Comparison of ENCODE assay signal across 12 mouse cellular contexts in genomic region chr10:81595599-81595998, GRCm38 (mm10). TPM values are rescaled to one million over a fixed set of nuclear protein-coding genes. Genes with fewer than 3 reads are reported as not detected.
DNase-seq lines count a peak whose midpoint lies in the region; ATAC-seq and TF ChIP-seq lines count a peak whose summit lies in the region.
"Had no signal": no experiment of that assay in that cellular context is flagged by ENCODE, and none has a peak within 500 bp of the region (broad histone marks: within the 10 kb centered on the region; RNA-seq: fewer than 3 reads in every experiment).

No protein-coding gene starts in this region.

- no peak for DNase-seq in heart, embryonic 10.5 days (ENCODE audit: low spot score)
- DNase-seq in heart, adult 2 months, result no peak
- DNase-seq in lung, postnatal 25 days (ENCODE audit: low spot score), result no peak
- DNase-seq in embryo, embryonic 11 days, result no peak
- DNase-seq: forebrain, postnatal 0 days; liver, embryonic 13.5 days; thymus, postnatal 25 days had no signal

- no peaks in the 10 kb centered on the region for H3K79me2 ChIP-seq in heart, adult 2 months (replicated peaks; ENCODE audit: control insufficient read depth, insufficient read depth, low read length)
- no peaks in the 10 kb centered on the region for H3K79me2 ChIP-seq in myocyte (ENCODE audit: control insufficient read depth, insufficient read depth)

- H3K4me3 ChIP-seq in heart, embryonic 10.5 days, result no peak overlapping the region
- no peak overlapping the region for H3K4me3 ChIP-seq in heart, adult 2 months
- no peak overlapping the region for H3K4me3 ChIP-seq in lung, embryonic 16.5 days (ENCODE audit: low read length)
- H3K4me3 ChIP-seq in embryonic facial prominence, embryonic 12.5 days, result no peak overlapping the region
- H3K4me3 ChIP-seq in myocyte, result no peak overlapping the region
- H3K4me3 ChIP-seq: left cerebral cortex, adult 2 months; liver, embryonic 13.5 days had no signal

- 40% methylated on average over 5 of the region's 5 CpGs for WGBS in heart, embryonic 10.5 days
- 33% methylated on average over 5 of the region's 5 CpGs for WGBS in heart, adult 2 months
- WGBS in lung, embryonic 16.5 days, result 39% methylated on average over 5 of the region's 5 CpGs
- 36% methylated on average over 5 of the region's 5 CpGs for WGBS in embryonic facial prominence, embryonic 12.5 days

- H3K4me2 ChIP-seq in lung, embryonic 16.5 days (ENCODE audit: low read depth, low read length), result no peak overlapping the region
- H3K4me2 ChIP-seq in embryonic facial prominence, embryonic 12.5 days (replicated peaks), result peak overlapping the region; percentile 6; the same call in 1 of the 2 replicates
- peak overlapping the region; percentile 80 for H3K4me2 ChIP-seq in myocyte (ENCODE audit: low read depth)

- TF ChIP-seq CTCF in heart, adult 2 months (IDR thresholded peaks at IDR 0.05), result no peak

- H3K27me3 ChIP-seq in heart, embryonic 10.5 days (ENCODE audit: insufficient read depth, poor library complexity, severe bottlenecking), result peaks cover 65% of the 10 kb centered on the region
- H3K27me3 ChIP-seq in heart, adult 2 months (ENCODE audit: control insufficient read depth, insufficient read depth, low read length), result no peaks in the 10 kb centered on the region
- H3K27me3 ChIP-seq in lung, embryonic 16.5 days (ENCODE audit: control insufficient read depth, insufficient read depth, low read depth, low read length), result peaks cover 3% of the 10 kb centered on the region; the same call in 1 of the 2 replicates
- peaks cover 17% of the 10 kb centered on the region for H3K27me3 ChIP-seq in embryonic facial prominence, embryonic 12.5 days
- H3K27me3 ChIP-seq in myocyte (ENCODE audit: control insufficient read depth, insufficient read depth, insufficient read length), result no peaks in the 10 kb centered on the region

- no peak overlapping the region for H3ac ChIP-seq in myocyte (ENCODE audit: control insufficient read depth, insufficient read length)

- ATAC-seq in lung, embryonic 16.5 days (ENCODE audit: low read depth), result no peak
- ATAC-seq in embryonic facial prominence, embryonic 12.5 days (ENCODE audit: insufficient number of reproducible peaks, insufficient read depth, low FRiP score, low TSS enrichment), result no peak
- ATAC-seq: forebrain, postnatal 0 days; inflammation-experienced regulatory T-cells, adult 6 months had no signal

- H3K4me1 ChIP-seq in heart, embryonic 10.5 days, result peaks cover 49% of the 10 kb centered on the region
- peaks cover 2% of the 10 kb centered on the region for H3K4me1 ChIP-seq in heart, adult 2 months (ENCODE audit: control insufficient read depth, insufficient read depth, low read length)
- H3K4me1 ChIP-seq in lung, embryonic 16.5 days (replicated peaks; ENCODE audit: control insufficient read depth, insufficient read depth, low read length), result peaks cover 39% of the 10 kb centered on the region
- H3K4me1 ChIP-seq in embryonic facial prominence, embryonic 12.5 days, result peaks cover 43% of the 10 kb centered on the region

- intact Hi-C loops in heart, adult 2 months (cut with DNase I), result no loop called here

- 0 out of 2 replicates have a peak, but pooled peaks cover 2% of the 10 kb centered on the region for H3K36me3 ChIP-seq in heart, embryonic 10.5 days
- H3K36me3 ChIP-seq in heart, adult 2 months (ENCODE audit: control insufficient read depth, insufficient read depth, low read length), result no peaks in the 10 kb centered on the region
- no peaks in the 10 kb centered on the region for H3K36me3 ChIP-seq in lung, embryonic 16.5 days (ENCODE audit: control insufficient read depth, insufficient read depth, low read length)
- no peaks in the 10 kb centered on the region for H3K36me3 ChIP-seq in embryonic facial prominence, embryonic 12.5 days
- no peaks in the 10 kb centered on the region for H3K36me3 ChIP-seq in myocyte (ENCODE audit: control insufficient read depth, insufficient read depth)
- H3K36me3 ChIP-seq: liver, embryonic 13.5 days had no signal

- H3K27ac ChIP-seq in heart, embryonic 10.5 days, result 0 out of 2 replicates have a peak overlapping the region, but pooled peaks have one; percentile 62
- H3K27ac ChIP-seq in heart, adult 2 months, result no peak overlapping the region
- no peak overlapping the region for H3K27ac ChIP-seq in lung, embryonic 16.5 days (ENCODE audit: low read length)
- H3K27ac ChIP-seq in embryonic facial prominence, embryonic 12.5 days, result no peak overlapping the region; the same call in 1 of the 2 replicates
- H3K27ac ChIP-seq: liver, embryonic 13.5 days had no signal

- no peak for TF ChIP-seq POLR2A in heart, adult 2 months (IDR thresholded peaks at IDR 0.05; ENCODE audit: insufficient read depth, low read depth, low read length)
- TF ChIP-seq POLR2A in myocyte (IDR thresholded peaks at IDR 0.05; ENCODE audit: insufficient read length, low read depth), result no peak

- no peaks in the 10 kb centered on the region for H3K9me3 ChIP-seq in heart, embryonic 10.5 days
- no peaks in the 10 kb centered on the region for H3K9me3 ChIP-seq in lung, embryonic 16.5 days (ENCODE audit: control insufficient read depth, low read length)
- no peaks in the 10 kb centered on the region for H3K9me3 ChIP-seq in embryonic facial prominence, embryonic 12.5 days
- H3K9me3 ChIP-seq: liver, embryonic 13.5 days had no signal

- no peak for TF ChIP-seq EP300 in heart, adult 2 months (IDR thresholded peaks at IDR 0.05; ENCODE audit: insufficient read depth, low read depth, low read length)

- no peak overlapping the region for H3K9ac ChIP-seq in heart, adult 2 months (ENCODE audit: low read depth, low read length)
- peak overlapping the region; percentile 3; the same call in 1 of the 2 replicates for H3K9ac ChIP-seq in lung, embryonic 16.5 days (ENCODE audit: low read length)
- H3K9ac ChIP-seq in embryonic facial prominence, embryonic 12.5 days, result no peak overlapping the region
- H3K9ac ChIP-seq: forebrain, postnatal 0 days; liver, embryonic 13.5 days had no signal

TF ChIP-seq in myocyte, 11 proteins besides CTCF, POLR2A, EP300 and RAD21:
- TF ChIP-seq USF1 (IDR thresholded peaks at IDR 0.05; ENCODE audit: low read depth) (no peak), MYOG (IDR thresholded peaks at IDR 0.05; ENCODE audit: control insufficient read depth in 1 of 3, insufficient read depth in 1 of 3, insufficient read length in 2 of 3, low read depth in 2 of 3) (no peak), CEBPB (IDR thresholded peaks at IDR 0.05; ENCODE audit: insufficient read depth, poor library complexity, severe bottlenecking) (no peak), TCF12 (IDR thresholded peaks at IDR 0.05; ENCODE audit: insufficient read depth, poor library complexity, severe bottlenecking) (no peak), E2F4 (IDR thresholded peaks at IDR 0.05; ENCODE audit: insufficient read depth) (no peak), POLR2AphosphoS2 (IDR thresholded peaks at IDR 0.05; ENCODE audit: insufficient read length, low read depth) (no peak), MYOD1 (IDR thresholded peaks at IDR 0.05; ENCODE audit: control insufficient read depth in 1 of 3, insufficient read length in 2 of 3, low read depth in 2 of 3) (no peak), SRF (IDR thresholded peaks at IDR 0.05; ENCODE audit: control insufficient read depth, insufficient read length, low read depth) (no peak), MAX (IDR thresholded peaks at IDR 0.05; ENCODE audit: low read depth) (no peak), REST (IDR thresholded peaks at IDR 0.05; ENCODE audit: insufficient read depth, insufficient read length) (no peak), TCF3 (IDR thresholded peaks at IDR 0.05; ENCODE audit: insufficient read length, low read depth) (no peak)

RNA-seq across cellular contexts. Expression of gene Tle6, which starts 5.3 kb away (rescaled TPM):
- polyA plus RNA-seq in heart, embryonic 10.5 days (2016; fragmentation: Nextera tagmentation; extraction: Ambion mirVana), result 29.0 and 33.9 TPM in 2 replicates
- 1 to 10 TPM; 5.1 to 7.7 TPM for total RNA-seq in heart, adult 2 months (2021)
- polyA plus RNA-seq in heart, adult 2 months (2012; rRNA removed), result 19.0 and 20.1 TPM in 2 replicates
- 30.1 and 33.8 TPM in 2 replicates for polyA plus RNA-seq in lung, embryonic 16.5 days (2015; fragmentation: Nextera tagmentation; extraction: Ambion mirVana)
- polyA plus RNA-seq in embryonic facial prominence, embryonic 12.5 days (2016; fragmentation: Nextera tagmentation; extraction: Ambion mirVana), result 14.4 and 16.2 TPM in 2 replicates
- polyA plus RNA-seq in myocyte (2012; fragmentation: generic; extraction: Trizol), result 15.3 TPM

RNA-seq across cellular contexts. Expression of gene BC025920, which starts 10.5 kb away (rescaled TPM):
- 0.95 and 1.4 TPM in 2 replicates for polyA plus RNA-seq in heart, embryonic 10.5 days (2016; fragmentation: Nextera tagmentation; extraction: Ambion mirVana)
- 1 to 10 TPM; 2.5 to 3.7 TPM for total RNA-seq in heart, adult 2 months (2021)
- 1.9 and 2.5 TPM in 2 replicates for polyA plus RNA-seq in heart, adult 2 months (2012; rRNA removed)
- polyA plus RNA-seq in lung, embryonic 16.5 days (2015; fragmentation: Nextera tagmentation; extraction: Ambion mirVana), result 0.24 and 0.98 TPM in 2 replicates
- polyA plus RNA-seq in embryonic facial prominence, embryonic 12.5 days (2016; fragmentation: Nextera tagmentation; extraction: Ambion mirVana), result 1.6 and 1.7 TPM in 2 replicates
- 0.78 TPM for polyA plus RNA-seq in myocyte (2012; fragmentation: generic; extraction: Trizol)

RNA-seq across cellular contexts. Expression of gene Tle2, which starts 21.2 kb away (rescaled TPM):
- polyA plus RNA-seq in heart, embryonic 10.5 days (2016; fragmentation: Nextera tagmentation; extraction: Ambion mirVana), result 17.4 and 18.3 TPM in 2 replicates
- total RNA-seq in heart, adult 2 months (2021), result 1 to 10 TPM; 6.8 to 7.4 TPM
- polyA plus RNA-seq in heart, adult 2 months (2012; rRNA removed), result 40.9 and 43.8 TPM in 2 replicates
- 51.2 and 53.3 TPM in 2 replicates for polyA plus RNA-seq in lung, embryonic 16.5 days (2015; fragmentation: Nextera tagmentation; extraction: Ambion mirVana)
- polyA plus RNA-seq in embryonic facial prominence, embryonic 12.5 days (2016; fragmentation: Nextera tagmentation; extraction: Ambion mirVana), result 59.2 and 71.1 TPM in 2 replicates
- polyA plus RNA-seq in myocyte (2012; fragmentation: generic; extraction: Trizol), result 11.3 TPM

RNA-seq across cellular contexts. Expression of gene Sirt6, which starts 32.0 kb away (rescaled TPM):
- 28.5 and 30.7 TPM in 2 replicates for polyA plus RNA-seq in heart, embryonic 10.5 days (2016; fragmentation: Nextera tagmentation; extraction: Ambion mirVana)
- total RNA-seq in heart, adult 2 months (2021), result 1 to 10 TPM; 7.0 to 7.9 TPM
- polyA plus RNA-seq in heart, adult 2 months (2012; rRNA removed), result 11.5 and 15.4 TPM in 2 replicates
- polyA plus RNA-seq in lung, embryonic 16.5 days (2015; fragmentation: Nextera tagmentation; extraction: Ambion mirVana), result 38.0 and 40.0 TPM in 2 replicates
- 55.1 and 55.5 TPM in 2 replicates for polyA plus RNA-seq in embryonic facial prominence, embryonic 12.5 days (2016; fragmentation: Nextera tagmentation; extraction: Ambion mirVana)
- 28.0 TPM for polyA plus RNA-seq in myocyte (2012; fragmentation: generic; extraction: Trizol)

RNA-seq across cellular contexts. Expression of gene Ankrd24, which starts 32.7 kb away (rescaled TPM):
- polyA plus RNA-seq in heart, embryonic 10.5 days (2016; fragmentation: Nextera tagmentation; extraction: Ambion mirVana), result 9.6 and 12.8 TPM in 2 replicates
- 1 to 10 TPM; 7.8 to 7.9 TPM for total RNA-seq in heart, adult 2 months (2021)
- 33.7 and 46.5 TPM in 2 replicates for polyA plus RNA-seq in heart, adult 2 months (2012; rRNA removed)
- polyA plus RNA-seq in lung, embryonic 16.5 days (2015; fragmentation: Nextera tagmentation; extraction: Ambion mirVana), result 8.5 and 9.2 TPM in 2 replicates
- 12.2 and 13.5 TPM in 2 replicates for polyA plus RNA-seq in embryonic facial prominence, embryonic 12.5 days (2016; fragmentation: Nextera tagmentation; extraction: Ambion mirVana)
- 11.8 TPM for polyA plus RNA-seq in myocyte (2012; fragmentation: generic; extraction: Trizol)
